Mouse (Mus musculus): ENCODE results near the gene Rabgef1. TPM values are rescaled to one million over a fixed set of nuclear protein-coding genes. Genes with fewer than 3 reads are reported as not detected.
A peak's percentile ranks its signal among the peaks of the same experiment; 100 is the strongest.

The Rabgef1 gene
- total and polyA plus RNA-seq, 2 experiments from 2014 or later = 26.8 to 32.5 TPM

DNA sequence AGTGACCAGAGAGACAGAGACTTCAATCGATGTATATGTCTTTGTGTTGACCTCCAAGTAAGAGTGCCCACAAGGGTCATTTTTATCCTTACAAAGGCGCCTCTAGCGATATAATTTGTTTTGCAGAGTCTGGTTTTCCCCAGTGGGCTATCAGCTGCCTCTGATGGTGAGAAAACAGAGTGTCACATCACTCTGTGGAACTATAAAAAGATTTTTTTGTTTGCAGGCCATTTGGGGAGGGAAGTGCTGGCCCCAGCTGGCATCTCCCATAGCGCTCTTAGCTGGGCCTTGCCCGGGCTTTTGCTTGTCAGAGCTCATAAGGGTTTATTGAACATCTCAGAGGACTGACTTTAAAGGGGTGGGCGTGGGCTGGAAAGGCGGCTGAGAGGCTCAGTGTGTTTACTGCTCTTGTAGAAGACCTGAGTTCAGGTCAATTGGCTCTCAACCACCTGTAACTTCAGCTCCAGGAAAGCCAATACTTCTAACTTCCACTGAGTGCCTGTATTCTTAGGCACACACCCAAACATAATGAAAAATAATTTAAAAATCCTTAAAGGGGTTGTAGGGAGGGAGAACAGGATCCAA, 21.8 kb upstream of the Rabgef1 start:
- peaks cover 45% of the 10 kb centered on the region for H3K36me3 ChIP-seq (ENCODE audit: insufficient read depth)

DNA sequence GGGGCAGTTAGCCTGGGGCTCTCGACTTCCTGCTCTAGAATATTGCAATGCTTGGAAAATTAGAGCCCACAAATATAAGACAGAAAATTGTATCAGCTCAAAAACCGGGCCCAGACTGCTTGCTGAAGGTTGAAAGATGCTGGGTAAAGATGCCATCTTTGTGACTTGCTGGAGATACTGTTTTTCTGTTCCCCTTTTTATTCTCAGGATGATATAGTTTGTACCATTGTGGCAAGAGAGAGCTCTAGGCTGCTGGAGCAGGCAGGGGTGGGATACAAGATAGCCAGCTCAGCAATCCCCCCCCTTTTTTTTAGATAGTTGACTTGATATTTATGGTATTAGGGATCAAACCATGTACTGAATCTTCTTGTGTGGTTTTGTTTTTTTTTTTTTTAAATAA, 17.3 kb upstream of the Rabgef1 start:
- H3K36me3 ChIP-seq (ENCODE audit: insufficient read depth) = peaks cover 41% of the 10 kb centered on the region
- no peak for TF ChIP-seq CTCF (IDR thresholded peaks at IDR 0.05; ENCODE audit: low read depth)
- H3K9me3 ChIP-seq (ENCODE audit: low read length) = no peaks in the 10 kb centered on the region
- no peaks in the 10 kb centered on the region for H3K27me3 ChIP-seq (ENCODE audit: insufficient read depth, low read length)
- no peak for DNase-seq
- H3K4me2 ChIP-seq (ENCODE audit: low read depth) = no peak overlapping the region
- H3K4me3 ChIP-seq (ENCODE audit: low read depth, low read length) = no peak overlapping the region
- no peak for ATAC-seq
- no peaks in the 10 kb centered on the region for H3K4me1 ChIP-seq (ENCODE audit: insufficient read depth)
- no peak overlapping the region for H3K27ac ChIP-seq (ENCODE audit: low read depth, low read length)
- 85% methylated on average over 2 of the region's 2 CpGs for WGBS
- no peak overlapping the region for H3K9ac ChIP-seq

More for the DNA sequence above, 21.8 kb upstream of the Rabgef1 start:
- Histone ChIP-seq H3K9ac (no peak overlapping the region), H3K4me2 (ENCODE audit: low read depth) (no peak overlapping the region), H3K27me3 (ENCODE audit: insufficient read depth, low read length) (no peaks in the 10 kb centered on the region), H3K9me3 (ENCODE audit: low read length) (no peaks in the 10 kb centered on the region), H3K4me3 (ENCODE audit: low read depth, low read length) (no peak overlapping the region), H3K4me1 (ENCODE audit: insufficient read depth) (peaks cover 11% of the 10 kb centered on the region; the same call in 1 of the 2 replicates), H3K27ac (ENCODE audit: low read depth, low read length) (no peak overlapping the region)
- TF ChIP-seq CTCF (IDR thresholded peaks at IDR 0.05; ENCODE audit: low read depth) = no peak
- no peak for DNase-seq
- WGBS = 82% methylated on average over 7 of the region's 7 CpGs
- no peak for ATAC-seq

- H3K27ac ChIP-seq (ENCODE audit: low read depth, low read length) = no peak overlapping the region
- WGBS = 82% methylated on average over 4 of the region's 4 CpGs
- TF ChIP-seq CTCF (IDR thresholded peaks at IDR 0.05; ENCODE audit: low read depth) = no peak
- no peak overlapping the region for H3K4me2 ChIP-seq (ENCODE audit: low read depth)
- H3K36me3 ChIP-seq (ENCODE audit: insufficient read depth) = peaks cover 14% of the 10 kb centered on the region
- ATAC-seq = no peak
- H3K4me3 ChIP-seq (ENCODE audit: low read depth, low read length) = no peak overlapping the region
- no peak for DNase-seq
- no peaks in the 10 kb centered on the region for H3K9me3 ChIP-seq (ENCODE audit: low read length)
- no peaks in the 10 kb centered on the region for H3K4me1 ChIP-seq (ENCODE audit: insufficient read depth)
- H3K9ac ChIP-seq = no peak overlapping the region
- no peaks in the 10 kb centered on the region for H3K27me3 ChIP-seq (ENCODE audit: insufficient read depth, low read length)
These were observed 13.1 kb upstream of the Rabgef1 start for GRCm38 (mm10) chr5:130158545-130158944.

DNA sequence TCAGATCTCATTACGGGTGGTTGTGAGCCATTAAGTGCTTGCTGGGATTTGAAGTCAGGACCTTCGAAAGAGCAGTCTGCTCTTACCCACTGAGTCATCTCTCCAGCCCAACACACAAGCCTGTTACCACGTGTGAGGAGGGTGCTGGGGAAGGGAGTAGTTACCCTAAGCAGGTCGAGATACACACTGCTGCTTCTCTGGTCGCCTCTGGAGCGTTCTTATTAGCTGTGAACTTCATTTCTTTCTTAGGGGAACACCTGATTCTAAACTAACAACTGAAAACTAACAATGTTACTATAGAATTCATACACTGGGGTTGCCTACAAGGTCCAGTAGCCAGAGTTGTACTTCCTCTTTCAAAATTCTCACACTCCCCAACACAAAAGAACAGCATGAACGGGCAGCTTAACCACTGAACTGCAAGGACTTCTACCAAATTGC, 11.8 kb upstream of the Rabgef1 start:
- Histone ChIP-seq H3K4me1 (ENCODE audit: insufficient read depth) (no peaks in the 10 kb centered on the region), H3K9ac (no peak overlapping the region), H3K4me3 (ENCODE audit: low read depth, low read length) (no peak overlapping the region), H3K27me3 (ENCODE audit: insufficient read depth, low read length) (0 out of 2 replicates have a peak, but pooled peaks cover 3% of the 10 kb centered on the region), H3K9me3 (ENCODE audit: low read length) (no peaks in the 10 kb centered on the region), H3K36me3 (ENCODE audit: insufficient read depth) (0 out of 2 replicates have a peak, but pooled peaks cover 9% of the 10 kb centered on the region), H3K27ac (ENCODE audit: low read depth, low read length) (no peak overlapping the region), H3K4me2 (ENCODE audit: low read depth) (no peak overlapping the region)
- DNase-seq = no peak
- 63% methylated on average over 7 of the region's 7 CpGs for WGBS
- TF ChIP-seq CTCF (IDR thresholded peaks at IDR 0.05; ENCODE audit: low read depth) = no peak
- ATAC-seq = no peak

- Histone ChIP-seq H3K4me2 (ENCODE audit: low read depth) (no peak overlapping the region), H3K27me3 (ENCODE audit: insufficient read depth, low read length) (0 out of 2 replicates have a peak, but pooled peaks cover 4% of the 10 kb centered on the region), H3K4me3 (ENCODE audit: low read depth, low read length) (no peak overlapping the region), H3K4me1 (ENCODE audit: insufficient read depth) (no peaks in the 10 kb centered on the region), H3K27ac (ENCODE audit: low read depth, low read length) (no peak overlapping the region), H3K36me3 (ENCODE audit: insufficient read depth) (no peaks in the 10 kb centered on the region), H3K9ac (no peak overlapping the region), H3K9me3 (ENCODE audit: low read length) (no peaks in the 10 kb centered on the region)
- TF ChIP-seq CTCF (IDR thresholded peaks at IDR 0.05; ENCODE audit: low read depth) = peak; percentile 76
- ATAC-seq (no peak), DNase-seq (peak; percentile 58)
- 4% methylated on average over 7 of the region's 7 CpGs for WGBS
These were observed 7.9 kb upstream of the Rabgef1 start for GRCm38 (mm10) chr5:130163670-130164069.

GRCm38 (mm10) chr5:130165213-130165612, 6.4 kb upstream of the Rabgef1 start:
- Histone ChIP-seq H3K27ac (ENCODE audit: low read depth, low read length) (no peak overlapping the region), H3K9ac (no peak overlapping the region), H3K36me3 (ENCODE audit: insufficient read depth) (no peaks in the 10 kb centered on the region), H3K9me3 (ENCODE audit: low read length) (no peaks in the 10 kb centered on the region), H3K4me3 (ENCODE audit: low read depth, low read length) (no peak overlapping the region), H3K27me3 (ENCODE audit: insufficient read depth, low read length) (0 out of 2 replicates have a peak, but pooled peaks cover 4% of the 10 kb centered on the region), H3K4me1 (ENCODE audit: insufficient read depth) (no peaks in the 10 kb centered on the region), H3K4me2 (ENCODE audit: low read depth) (no peak overlapping the region)
- ATAC-seq (no peak), DNase-seq (no peak)
- no peak for TF ChIP-seq CTCF (IDR thresholded peaks at IDR 0.05; ENCODE audit: low read depth)
- 70% methylated on average over 4 of the region's 4 CpGs for WGBS

GRCm38 (mm10) chr5:130169109-130169508, 2.5 kb upstream of the Rabgef1 start:
- Histone ChIP-seq H3K27me3 (ENCODE audit: insufficient read depth, low read length) (0 out of 2 replicates have a peak, but pooled peaks cover 4% of the 10 kb centered on the region), H3K27ac (ENCODE audit: low read depth, low read length) (no peak overlapping the region), H3K36me3 (ENCODE audit: insufficient read depth) (no peaks in the 10 kb centered on the region), H3K4me3 (ENCODE audit: low read depth, low read length) (no peak overlapping the region), H3K9me3 (ENCODE audit: low read length) (no peaks in the 10 kb centered on the region), H3K4me2 (ENCODE audit: low read depth) (no peak overlapping the region), H3K4me1 (ENCODE audit: insufficient read depth) (peaks cover 14% of the 10 kb centered on the region), H3K9ac (no peak overlapping the region)
- WGBS = 73% methylated on average over 6 of the region's 6 CpGs
- ATAC-seq (no peak), DNase-seq (no peak)
- no peak for TF ChIP-seq CTCF (IDR thresholded peaks at IDR 0.05; ENCODE audit: low read depth)
